Mouse (Mus musculus) ES-Bruce4 (cell line): Measurements from ENCODE around the gene Nectin2. TPM values are rescaled to one million over a fixed set of nuclear protein-coding genes. Genes with fewer than 3 reads are reported as not detected.
"Not testable (repeated sequence)": the region's sequence is repeated elsewhere in the genome, so short reads cannot be mapped to it uniquely, and the experiment has no call there.

Experiments
- H3K27ac ChIP-seq: 2 replicates; pipeline ENCODE4 v1.5.1; 2012; ENCODE audit warnings: low read length, inconsistent platforms; ENCODE audit not compliant: insufficient read depth
- H3K27me3 ChIP-seq: 2 replicates; pipeline ENCODE4 v1.6.1; 2012; ENCODE audit warnings: mild to moderate bottlenecking, low read length, inconsistent platforms; ENCODE audit not compliant: control insufficient read depth, poor library complexity, insufficient read depth, severe bottlenecking
- H3K36me3 ChIP-seq: 2 replicates; pipeline ENCODE4 v1.6.1; 2012; ENCODE audit warnings: inconsistent platforms, mild to moderate bottlenecking, low read length, moderate library complexity; ENCODE audit not compliant: control insufficient read depth, poor library complexity, insufficient read depth, severe bottlenecking
- H3K4me1 ChIP-seq: one replicate; pipeline ENCODE4 v1.8.1; 2011; ENCODE audit warnings: low read length; ENCODE audit not compliant: control insufficient read depth, insufficient read depth
- H3K4me3 ChIP-seq: 2 replicates; pipeline ENCODE4 v1.5.1; 2011; ENCODE audit warnings: low read depth, mild to moderate bottlenecking, low read length
- H3K9ac ChIP-seq: 2 replicates; pipeline ENCODE4 v1.6.1; 2012; ENCODE audit warnings: low read depth, mild to moderate bottlenecking, inconsistent platforms; ENCODE audit not compliant: poor library complexity, severe bottlenecking
- H3K9me3 ChIP-seq: replicated peaks from 2 replicates; pipeline ENCODE4 v1.6.1; 2012; ENCODE audit warnings: mild to moderate bottlenecking, low read length, inconsistent platforms; ENCODE audit not compliant: control insufficient read depth, poor library complexity, insufficient read depth, severe bottlenecking
- CTCF ChIP-seq: IDR thresholded peaks from one replicate; pipeline ENCODE4 v1.8.1; 2011; ENCODE audit warnings: low read depth, low read length
- EP300 ChIP-seq: IDR thresholded peaks from 2 replicates; pipeline ENCODE4 v1.6.1; 2011; ENCODE audit warnings: low read depth, low read length; ENCODE audit not compliant: insufficient read depth
- POLR2A ChIP-seq: IDR thresholded peaks from one replicate; pipeline ENCODE4 v1.8.1; 2011; ENCODE audit warnings: low read length; ENCODE audit not compliant: insufficient read depth
- polyA plus RNA-seq: library from polyadenylated mRNA; stranded (reverse); fragments of >200 nt; gene quantifications from 2 replicates; pipeline ENCODE4 v1.2.4, GENCODE M21; 2011; ENCODE audit warnings: low read depth; ENCODE audit not compliant: missing spikeins, insufficient read depth, insufficient read length

Nectin2 gene
- 86.7 and 97.9 TPM in 2 replicates for polyA plus RNA-seq

DNA sequence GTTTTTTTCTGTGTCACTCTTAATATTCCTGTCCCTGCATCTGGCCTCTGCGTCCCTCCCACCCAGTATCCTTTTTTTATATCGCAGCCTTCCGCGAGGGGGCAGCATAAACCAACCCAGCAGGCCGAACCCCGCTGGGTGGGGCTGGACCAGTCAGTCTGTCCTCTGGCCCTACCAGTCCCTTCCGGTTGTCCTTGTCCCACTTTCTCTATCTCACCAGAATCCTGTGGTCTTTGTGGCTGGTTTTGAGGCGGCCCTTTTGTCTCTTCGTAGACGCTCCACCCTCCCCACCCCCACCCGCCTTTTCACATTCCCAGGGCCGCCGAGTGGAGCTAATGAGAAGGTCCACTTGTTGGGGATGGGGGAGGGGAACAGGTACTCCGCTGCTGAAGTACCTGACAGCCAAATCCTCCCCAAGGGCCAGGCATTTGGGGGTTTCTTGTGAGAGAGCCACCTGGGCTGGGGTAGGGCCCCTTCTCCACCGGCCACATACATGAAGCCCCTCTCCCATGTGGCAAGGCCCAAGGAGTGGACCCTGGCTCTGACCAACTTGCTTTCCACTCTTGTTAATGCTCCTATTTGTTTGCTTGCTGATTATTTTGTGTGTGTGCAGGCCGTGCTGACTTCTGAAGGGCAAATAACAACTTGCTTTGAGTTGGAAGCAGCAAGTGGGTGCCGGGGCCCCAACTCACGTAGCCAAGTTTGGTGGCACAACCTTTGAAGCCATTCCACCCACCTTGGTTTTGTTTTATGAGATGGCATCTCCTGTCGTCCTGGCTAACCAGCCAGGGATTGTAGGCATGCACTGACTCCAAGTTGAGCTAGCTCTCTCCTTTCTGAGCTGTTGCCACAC lies at the start of gene Nectin2:
TSS of gene Nectin2 (minus strand) at position 267 of the 853 bp plus-strand sequence.
- peak within 1 kb of the TSS; percentile 84 for H3K4me3 ChIP-seq
- H3K27me3 ChIP-seq, result no peaks in the 10 kb centered on the region
- TF ChIP-seq EP300, result 0 out of 2 replicates have a peak, but pooled peaks have one; percentile 57
- TF ChIP-seq POLR2A, result no peak
- peak; percentile 80 for TF ChIP-seq CTCF
- H3K9me3 ChIP-seq, result no peaks in the 10 kb centered on the region
- peak within 1 kb of the TSS; percentile 36; the same call in 1 of the 2 replicates for H3K27ac ChIP-seq
- H3K36me3 ChIP-seq, result no peaks in the 10 kb centered on the region
- peak within 1 kb of the TSS; percentile 79 for H3K9ac ChIP-seq
- H3K4me1 ChIP-seq, result peaks cover 9% of the 10 kb centered on the region

GRCm38 (mm10) chr7:19796697-19797588 lies 46.7 kb upstream of the Nectin2 start, which contains the start of gene Cblc:
Gene Cblc, minus strand, starts transcription at chr7:19796809.
- Histone ChIP-seq H3K4me3 (peak within 1 kb of the TSS; percentile 64), H3K36me3 (no peaks in the 10 kb centered on the region), H3K27ac (no peak within 1 kb of the TSS), H3K27me3 (no peaks in the 10 kb centered on the region), H3K9me3 (no peaks in the 10 kb centered on the region), H3K9ac (peak within 1 kb of the TSS; percentile 77), H3K4me1 (peaks cover 1% of the 10 kb centered on the region)
- no peak for TF ChIP-seq POLR2A
- 0 out of 2 replicates have a peak, but pooled peaks have one; percentile 63 for TF ChIP-seq EP300
- peak; percentile 95 for TF ChIP-seq CTCF

DNA sequence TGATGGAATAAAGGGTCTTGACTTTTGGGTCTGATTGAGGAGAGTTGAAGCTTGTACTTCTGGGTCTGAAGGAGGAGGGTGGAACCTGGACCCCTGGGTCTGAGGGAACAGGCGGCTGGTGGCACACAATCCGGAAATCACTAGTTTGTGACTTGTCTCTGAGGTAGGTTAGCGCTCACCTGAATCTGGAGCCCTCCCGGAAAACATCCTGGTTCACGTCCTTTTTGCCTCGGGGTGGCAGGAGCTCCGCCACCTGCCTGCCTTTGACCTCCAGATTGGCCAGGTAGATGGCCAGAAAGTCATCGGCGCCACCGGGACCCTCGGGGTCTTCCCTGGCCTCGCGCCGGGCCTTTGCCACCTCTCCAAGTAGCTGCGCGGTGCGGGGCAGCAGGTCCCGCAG lies 46.0 kb upstream of the Nectin2 start:
- Histone ChIP-seq H3K4me3 (peak overlapping the region; percentile 64), H3K36me3 (no peaks in the 10 kb centered on the region), H3K9ac (peak overlapping the region; percentile 77), H3K4me1 (peaks cover 1% of the 10 kb centered on the region), H3K9me3 (no peaks in the 10 kb centered on the region), H3K27me3 (no peaks in the 10 kb centered on the region), H3K27ac (no peak overlapping the region)
- TF ChIP-seq EP300 (no peak), POLR2A (no peak), CTCF (no peak)

DNA sequence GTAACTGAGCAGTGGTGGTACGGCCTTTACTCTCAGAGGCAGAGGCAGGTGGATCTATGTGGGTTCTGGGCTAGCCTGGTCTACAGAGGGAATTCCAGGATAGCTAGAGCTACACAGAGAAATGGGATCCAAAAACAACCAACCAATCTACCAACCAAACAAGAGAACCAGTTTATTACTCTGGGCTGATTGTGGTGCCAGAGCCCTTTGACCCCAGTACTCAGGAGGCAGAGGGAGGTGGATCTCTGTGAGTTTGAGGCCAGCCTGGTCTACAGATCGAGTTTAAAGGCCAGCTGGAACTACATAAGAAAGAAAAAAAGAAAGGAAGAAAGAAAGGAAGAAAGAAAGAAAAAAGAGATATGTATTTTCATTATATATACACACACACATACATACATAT lies 45.0 kb upstream of the Nectin2 start:
- no peak overlapping the region for H3K4me3 ChIP-seq
- TF ChIP-seq EP300 (no peak), POLR2A (no peak), CTCF (no peak)
- H3K9me3 ChIP-seq, result no peaks in the 10 kb centered on the region
- H3K9ac ChIP-seq, result no peak overlapping the region
- no peak overlapping the region for H3K27ac ChIP-seq
- peaks cover 1% of the 10 kb centered on the region for H3K4me1 ChIP-seq
- H3K27me3 ChIP-seq, result no peaks in the 10 kb centered on the region
- H3K36me3 ChIP-seq, result no peaks in the 10 kb centered on the region

DNA sequence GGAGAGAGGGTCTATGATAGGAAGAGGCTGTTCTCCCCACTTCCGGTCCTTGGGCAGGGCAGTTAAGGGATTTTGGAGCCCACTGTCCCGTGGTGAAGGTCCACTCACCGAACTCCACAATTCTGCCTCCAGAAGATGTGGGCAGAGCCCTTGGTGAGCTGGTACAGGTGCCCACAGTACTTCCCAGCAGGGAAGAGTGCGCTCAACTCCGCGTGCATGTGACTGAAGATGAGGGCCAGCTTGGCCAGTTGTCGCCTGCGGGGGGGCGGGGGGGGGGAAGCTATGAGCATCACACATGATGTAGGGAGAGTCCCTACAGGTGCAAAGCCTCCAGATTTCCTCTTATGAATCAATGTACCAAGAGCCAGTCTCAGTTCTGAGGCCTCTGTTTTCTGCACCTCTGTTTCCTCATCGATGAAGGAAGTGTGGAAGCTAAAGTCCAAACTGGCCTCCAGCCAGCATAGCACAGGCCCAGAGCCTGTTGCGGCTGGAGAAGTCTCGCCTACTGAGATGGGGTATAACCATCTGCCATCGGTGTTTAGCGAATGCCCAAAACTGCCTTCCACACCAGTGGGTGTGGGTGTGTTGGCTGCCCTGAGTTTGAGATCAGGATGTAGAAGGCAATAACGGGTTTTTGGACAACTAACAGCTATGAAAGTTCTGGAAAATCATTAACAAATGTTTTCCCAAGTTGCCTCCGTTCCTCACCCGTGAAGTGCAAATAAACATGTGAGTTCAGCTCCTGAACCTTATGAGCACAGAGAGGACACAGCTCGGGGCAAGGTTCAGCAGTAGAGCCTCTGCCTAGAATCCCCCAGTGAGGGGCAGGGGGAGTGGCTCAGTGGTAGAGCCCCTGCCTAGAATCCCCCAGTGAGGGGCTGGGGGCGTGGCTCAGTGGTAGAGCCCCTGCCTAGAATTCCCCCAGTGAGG lies 42.7 kb upstream of the Nectin2 start:
- H3K9ac ChIP-seq, result no peak overlapping the region
- no peaks in the 10 kb centered on the region for H3K9me3 ChIP-seq
- H3K27me3 ChIP-seq, result no peaks in the 10 kb centered on the region

GRCm38 (mm10) chr7:19791504-19791903 lies 41.2 kb upstream of the Nectin2 start:
- H3K36me3 ChIP-seq, H3K9ac ChIP-seq, H3K27ac ChIP-seq, H3K4me3 ChIP-seq, H3K9me3 ChIP-seq, H3K27me3 ChIP-seq, H3K4me1 ChIP-seq: not testable (repeated sequence)

More for the DNA sequence above, 42.7 kb upstream of the Nectin2 start:
- H3K4me3 ChIP-seq, result no peak overlapping the region
- H3K27ac ChIP-seq, result no peak overlapping the region
- no peaks in the 10 kb centered on the region for H3K36me3 ChIP-seq
- H3K4me1 ChIP-seq, result peaks cover 1% of the 10 kb centered on the region
- no peak for TF ChIP-seq EP300
- no peak for TF ChIP-seq POLR2A
- TF ChIP-seq CTCF, result no peak
